Mouse (Mus musculus) frontal cortex, adult 2 months (tissue): ENCODE results near the gene Tmem221. TPM values are rescaled to one million over a fixed set of nuclear protein-coding genes. Genes with fewer than 3 reads are reported as not detected.
A peak's percentile ranks its signal among the peaks of the same experiment; 100 is the strongest.

Experiments
- DNase-seq, 2 experiments: peaks; one replicate each; pipeline ENCODE4 v3.0.0; 2022; ENCODE audit warnings: low spot score in 1 of 2; ENCODE audit errors: extremely low spot score in 1 of 2
- polyA plus RNA-seq: library from polyadenylated mRNA; depleted of rRNA; stranded (reverse); fragments of >200 nt; gene quantifications from 2 replicates; pipeline ENCODE4 v1.2.3, GENCODE M21; 2012

Tmem221 gene
- polyA plus RNA-seq, 1 experiment, result 0.14 TPM

- DNase-seq, result no peak
Measured at GRCm38 (mm10) chr8:71579476-71579875, 20.8 kb upstream of the Tmem221 start.

- no peak for DNase-seq
Measured at GRCm38 (mm10) chr8:71579009-71579408, 20.3 kb upstream of the Tmem221 start.

GRCm38 (mm10) chr8:71577856-71578387 lies 19.3 kb upstream of the Tmem221 start:
- no peak for DNase-seq

GRCm38 (mm10) chr8:71575020-71575419 lies 16.3 kb upstream of the Tmem221 start:
- no peak for DNase-seq

- DNase-seq, result no peak
Measured at GRCm38 (mm10) chr8:71574426-71574825, 15.8 kb upstream of the Tmem221 start.

GRCm38 (mm10) chr8:71572847-71573633 lies 14.4 kb upstream of the Tmem221 start:
- DNase-seq, result peak; percentile 74 to 85

- DNase-seq, result no peak
Measured at GRCm38 (mm10) chr8:71572077-71572476, 13.4 kb upstream of the Tmem221 start.

- peak; percentile 97 to 98 for DNase-seq
Measured at GRCm38 (mm10) chr8:71570291-71570954, 11.8 kb upstream of the Tmem221 start.

- DNase-seq, result peak; percentile 89 to 93
Measured at GRCm38 (mm10) chr8:71569366-71570290, 11.0 kb upstream of the Tmem221 start.

GRCm38 (mm10) chr8:71568941-71569340 lies 10.3 kb upstream of the Tmem221 start:
- no peak for DNase-seq

GRCm38 (mm10) chr8:71568387-71568937 lies 9.8 kb upstream of the Tmem221 start, which contains the start of gene Slc27a1:
TSS of gene Slc27a1 (plus strand) at chr8:71568882.
- peak in 1 of 2 experiments; percentile 77 for DNase-seq

GRCm38 (mm10) chr8:71567587-71567986 lies 8.9 kb upstream of the Tmem221 start:
- DNase-seq, result no peak

GRCm38 (mm10) chr8:71566501-71566900 lies 7.8 kb upstream of the Tmem221 start, which contains the start of gene Nxnl1:
TSS of gene Nxnl1 (minus strand) at chr8:71566601.
- no peak for DNase-seq

- DNase-seq, result no peak
Measured at GRCm38 (mm10) chr8:71563992-71564391, 5.3 kb upstream of the Tmem221 start.

- DNase-seq, result peak in 1 of 2 experiments; percentile 78
Measured at GRCm38 (mm10) chr8:71562751-71563150, 4.1 kb upstream of the Tmem221 start.

- peak in 1 of 2 experiments; percentile 75 for DNase-seq
Measured at GRCm38 (mm10) chr8:71561401-71561800, 2.7 kb upstream of the Tmem221 start.

GRCm38 (mm10) chr8:71560765-71561164 lies 2.1 kb upstream of the Tmem221 start:
- DNase-seq, result no peak

- DNase-seq, result no peak
Measured at GRCm38 (mm10) chr8:71560071-71560470, 1.4 kb upstream of the Tmem221 start.

GRCm38 (mm10) chr8:71558958-71559690 lies 453 bp upstream of the Tmem221 start:
- no peak for DNase-seq
